ENCODE assay signal across 10 mouse cellular contexts in the genomic region with DNA sequence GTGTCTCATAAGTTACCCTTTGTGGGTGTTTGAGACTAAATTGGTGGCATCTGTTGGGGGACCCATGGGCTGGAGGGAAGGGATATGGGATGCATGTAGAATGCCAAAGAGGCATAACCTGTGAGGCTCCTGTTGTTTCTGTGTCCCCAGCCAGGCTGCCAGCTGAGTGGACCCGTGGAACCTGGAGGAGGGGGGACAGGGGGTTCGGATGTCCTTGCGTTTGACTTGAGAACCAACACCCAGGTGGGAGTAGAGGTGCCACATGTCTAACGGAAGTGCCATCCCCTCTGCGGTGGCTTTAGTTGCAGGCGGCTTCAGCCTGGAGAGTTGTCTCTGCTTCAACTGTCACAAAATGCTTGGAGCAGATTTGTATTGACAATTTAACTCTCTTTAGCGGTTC. TPM values are rescaled to one million over a fixed set of nuclear protein-coding genes. Genes with fewer than 3 reads are reported as not detected.
A peak's percentile ranks its signal among the peaks of the same experiment; 100 is the strongest.
DNase-seq lines count a peak whose midpoint lies in the region; ATAC-seq lines count a peak whose summit lies in the region.
"Had no signal": no experiment of that assay in that cellular context is flagged by ENCODE, and none has a peak within 500 bp of the region (broad histone marks: within the 10 kb centered on the region; RNA-seq: fewer than 3 reads in every experiment).

No protein-coding gene starts in this region.

- H3K27ac ChIP-seq in intestine, embryonic 15.5 days = no peak overlapping the region
- H3K27ac ChIP-seq in intestine, embryonic 16.5 days (ENCODE audit: low read length) = no peak overlapping the region
- H3K27ac ChIP-seq in brown adipose tissue, adult 24 weeks (replicated peaks; ENCODE audit: low read depth, low read length) = no peak overlapping the region
- no peak overlapping the region for H3K27ac ChIP-seq in forebrain, embryonic 15.5 days (replicated peaks)
- no peak overlapping the region for H3K27ac ChIP-seq in macrophage
- H3K27ac ChIP-seq: heart, embryonic 15.5 days had no signal

- no peaks in the 10 kb centered on the region for H3K9me3 ChIP-seq in intestine, embryonic 15.5 days
- H3K9me3 ChIP-seq in intestine, embryonic 16.5 days (ENCODE audit: control insufficient read depth, low read length) = no peaks in the 10 kb centered on the region
- no peaks in the 10 kb centered on the region for H3K9me3 ChIP-seq in forebrain, embryonic 15.5 days
- H3K9me3 ChIP-seq: heart, embryonic 15.5 days had no signal

- H3K36me3 ChIP-seq in intestine, embryonic 15.5 days = no peaks in the 10 kb centered on the region
- H3K36me3 ChIP-seq in intestine, embryonic 16.5 days (ENCODE audit: control insufficient read depth, insufficient read depth, low read length) = no peaks in the 10 kb centered on the region
- H3K36me3 ChIP-seq in forebrain, embryonic 15.5 days = no peaks in the 10 kb centered on the region
- no peaks in the 10 kb centered on the region; the same call in 1 of the 2 replicates for H3K36me3 ChIP-seq in macrophage (ENCODE audit: inconsistent target)
- H3K36me3 ChIP-seq: heart, embryonic 15.5 days had no signal

- DNase-seq in layer of hippocampus, postnatal 36 days = no peak
- no peak for DNase-seq in layer of hippocampus, postnatal 25 days (ENCODE audit: extremely low spot score in 1 of 2, low spot score in 1 of 2)
- DNase-seq in frontal cortex, postnatal 36 days (ENCODE audit: low spot score in 2 of 2) = no peak
- DNase-seq: spleen, adult 18-20 months had no signal

- no peak overlapping the region for H3K9ac ChIP-seq in intestine, embryonic 15.5 days
- H3K9ac ChIP-seq in intestine, embryonic 16.5 days (ENCODE audit: low read depth, low read length) = no peak overlapping the region
- no peak overlapping the region for H3K9ac ChIP-seq in forebrain, embryonic 15.5 days (replicated peaks)
- H3K9ac ChIP-seq: heart, embryonic 15.5 days had no signal

- H3K4me2 ChIP-seq in intestine, embryonic 15.5 days (replicated peaks) = peak overlapping the region; percentile 98
- no peak overlapping the region for H3K4me2 ChIP-seq in intestine, embryonic 16.5 days (ENCODE audit: low read depth, low read length)
- peak overlapping the region; percentile 96 for H3K4me2 ChIP-seq in forebrain, embryonic 15.5 days (replicated peaks)

- no peak overlapping the region for H3K4me3 ChIP-seq in intestine, embryonic 15.5 days (replicated peaks)
- no peak overlapping the region for H3K4me3 ChIP-seq in intestine, embryonic 16.5 days (ENCODE audit: low read length)
- H3K4me3 ChIP-seq in brown adipose tissue, adult 24 weeks (ENCODE audit: insufficient read depth, low read depth, low read length) = peak overlapping the region; percentile 90; the same call in 1 of the 2 replicates
- peak overlapping the region; percentile 80 for H3K4me3 ChIP-seq in forebrain, embryonic 15.5 days
- H3K4me3 ChIP-seq in macrophage (ENCODE audit: inconsistent target) = peak overlapping the region; percentile 84
- H3K4me3 ChIP-seq: heart, embryonic 15.5 days had no signal

- H3K79me2 ChIP-seq in macrophage (ENCODE audit: inconsistent target) = peaks cover 60% of the 10 kb centered on the region

- ATAC-seq in intestine, embryonic 15.5 days = no peak
- no peak for ATAC-seq in intestine, embryonic 16.5 days
- ATAC-seq in forebrain, embryonic 15.5 days (replicated peaks) = no peak

- H3K27me3 ChIP-seq in intestine, embryonic 15.5 days (replicated peaks) = no peaks in the 10 kb centered on the region; the same call in 1 of the 2 replicates
- peaks cover 2% of the 10 kb centered on the region; the same call in 1 of the 2 replicates for H3K27me3 ChIP-seq in intestine, embryonic 16.5 days (replicated peaks; ENCODE audit: control insufficient read depth, insufficient read depth, low read length)
- no peaks in the 10 kb centered on the region for H3K27me3 ChIP-seq in forebrain, embryonic 15.5 days

- WGBS in intestine, embryonic 15.5 days = 87% methylated on average over 7 of the region's 7 CpGs
- 84% methylated on average over 7 of the region's 7 CpGs for WGBS in intestine, embryonic 16.5 days
- 85% methylated on average over 7 of the region's 7 CpGs for WGBS in forebrain, embryonic 15.5 days
- WGBS in macrophage (ENCODE audit: missing documents) = 94% methylated on average over 7 of the region's 7 CpGs

- peaks cover 10% of the 10 kb centered on the region for H3K4me1 ChIP-seq in intestine, embryonic 15.5 days (replicated peaks)
- H3K4me1 ChIP-seq in intestine, embryonic 16.5 days (ENCODE audit: control insufficient read depth, insufficient read depth, low read length) = 0 out of 2 replicates have a peak, but pooled peaks cover 7% of the 10 kb centered on the region
- H3K4me1 ChIP-seq in brown adipose tissue, adult 24 weeks (ENCODE audit: control insufficient read depth, insufficient read depth, insufficient read length, low read length) = peaks cover 3% of the 10 kb centered on the region; the same call in 1 of the 2 replicates
- H3K4me1 ChIP-seq in forebrain, embryonic 15.5 days = peaks cover 35% of the 10 kb centered on the region

RNA-seq across cellular contexts. Expression of gene Zdhhc14, which starts 2.5 kb away (rescaled TPM):
- polyA plus RNA-seq in intestine, embryonic 15.5 days (2015; fragmentation: Nextera tagmentation; extraction: Ambion mirVana) = 2.3 and 2.5 TPM in 2 replicates
- polyA plus RNA-seq in intestine, embryonic 16.5 days (2015; fragmentation: Nextera tagmentation; extraction: Ambion mirVana) = 0.48 and 0.83 TPM in 2 replicates
- polyA plus RNA-seq in brown adipose tissue, adult 24 weeks (2012; ENCODE audit: insufficient read depth, insufficient read length, missing spikeins) = 2.2 and 3.1 TPM in 2 replicates
- polyA plus RNA-seq in forebrain, embryonic 15.5 days (2015; fragmentation: Nextera tagmentation; extraction: Ambion mirVana) = 8.3 and 9.4 TPM in 2 replicates
- 100 to 1,000 TPM in 12 of 26 experiments, 10 to 100 TPM in 14; 22.4 to 161 (median 75.9) TPM for total RNA-seq in macrophage (2018; cell fraction: chromatin; rRNA removed)
- 10 to 100 TPM; 11.3 to 53.2 (median 29.3) TPM for total RNA-seq in macrophage (2018; cell fraction: cytosol; rRNA removed)
- total RNA-seq in macrophage (2018; cell fraction: nucleus; rRNA removed) = 100 to 1,000 TPM in 11 of 26 experiments, 10 to 100 TPM in 15; 17.2 to 226 (median 59.0) TPM
- polyA plus RNA-seq in macrophage (2018) = 22.9 to 52.7 TPM (median 43.5 TPM) in 3 replicates
- 10 to 100 TPM; 48.7 to 51.8 TPM for total RNA-seq in layer of hippocampus, postnatal 36 days (2021)
- total RNA-seq in layer of hippocampus, postnatal 25 days (2021) = 10 to 100 TPM; 47.2 to 49.3 TPM

RNA-seq across cellular contexts. Expression of gene Tmem242, which starts 54.8 kb away (rescaled TPM):
- polyA plus RNA-seq in intestine, embryonic 15.5 days (2015; fragmentation: Nextera tagmentation; extraction: Ambion mirVana) = 114 and 124 TPM in 2 replicates
- 121 and 132 TPM in 2 replicates for polyA plus RNA-seq in intestine, embryonic 16.5 days (2015; fragmentation: Nextera tagmentation; extraction: Ambion mirVana)
- 323 and 343 TPM in 2 replicates for polyA plus RNA-seq in brown adipose tissue, adult 24 weeks (2012; ENCODE audit: insufficient read depth, insufficient read length, missing spikeins)
- polyA plus RNA-seq in forebrain, embryonic 15.5 days (2015; fragmentation: Nextera tagmentation; extraction: Ambion mirVana) = 98.6 and 98.9 TPM in 2 replicates
- 10 to 100 TPM in 24 of 26 experiments, 1 to 10 TPM in 2; 6.7 to 53.6 (median 25.2) TPM for total RNA-seq in macrophage (2018; cell fraction: chromatin; rRNA removed)
- 100 to 1,000 TPM in 23 of 26 experiments, 10 to 100 TPM in 3; 86.3 to 153 (median 116) TPM for total RNA-seq in macrophage (2018; cell fraction: cytosol; rRNA removed)
- total RNA-seq in macrophage (2018; cell fraction: nucleus; rRNA removed) = 10 to 100 TPM; 13.8 to 55.2 (median 32.8) TPM
- 86.0 to 110 TPM (median 99.2 TPM) in 3 replicates for polyA plus RNA-seq in macrophage (2018)
- total RNA-seq in layer of hippocampus, postnatal 36 days (2021) = 10 to 100 TPM; 74.5 to 85.0 TPM
- total RNA-seq in layer of hippocampus, postnatal 25 days (2021) = 10 to 100 TPM; 73.7 to 86.9 TPM

Comparison
In these comparisons a context has a peak if more than half of its experiments do, and no peak if none do; other contexts are left out.
1. H3K4me3 ChIP-seq: peak in brown adipose tissue, adult 24 weeks (single experiment), forebrain, embryonic 15.5 days (single experiment) and macrophage (single experiment); none in intestine, embryonic 15.5 days (single experiment) and intestine, embryonic 16.5 days (single experiment).